14 mouse cellular contexts compared by ENCODE assay signal in genomic region chr12:83145074-83145473, GRCm38 (mm10).
DNase-seq lines count a peak whose midpoint lies in the region; ATAC-seq lines count a peak whose summit lies in the region.
"Had no signal": no experiment of that assay in that cellular context is flagged by ENCODE, and none has a peak within 500 bp of the region (broad histone marks: within the 10 kb centered on the region; RNA-seq: fewer than 3 reads in every experiment).

No protein-coding gene starts in this region.

- peak; percentile 20 for DNase-seq in forebrain, embryonic 14.5 days (ENCODE audit: low spot score)
- no peak for DNase-seq in forebrain, embryonic 10.5 days (ENCODE audit: extremely low spot score, low spot score)
- no peak for DNase-seq in midbrain, embryonic 10.5 days (ENCODE audit: low spot score)
- DNase-seq in midbrain, embryonic 14.5 days, result no peak
- DNase-seq in gastrocnemius, postnatal 14 days, result peak; percentile 61
- peak; percentile 65 to 69 for DNase-seq in heart, postnatal 10 days
- no peak for DNase-seq in frontal cortex, postnatal 10 days (ENCODE audit: low spot score in 2 of 2)
- DNase-seq in kidney, postnatal 36 days, result no peak
- DNase-seq: B cell, adult 2 months; kidney, postnatal 25 days; lung, adult 2 months; thymus, postnatal 36 days had no signal

- 82% methylated on average over 3 of the region's 3 CpGs for WGBS in forebrain, embryonic 14.5 days
- WGBS in forebrain, embryonic 10.5 days, result 96% methylated on average over 3 of the region's 3 CpGs
- 94% methylated on average over 3 of the region's 3 CpGs for WGBS in midbrain, embryonic 10.5 days
- 80% methylated on average over 3 of the region's 3 CpGs for WGBS in midbrain, embryonic 14.5 days

- no peak overlapping the region for H3K4me2 ChIP-seq in forebrain, embryonic 14.5 days (ENCODE audit: low read length)
- H3K4me2 ChIP-seq in midbrain, embryonic 14.5 days (ENCODE audit: low read length), result no peak overlapping the region
- H3K4me2 ChIP-seq: intestine, embryonic 15.5 days had no signal

- H3K27ac ChIP-seq in forebrain, embryonic 14.5 days (ENCODE audit: low read depth, low read length), result no peak overlapping the region
- no peak overlapping the region for H3K27ac ChIP-seq in forebrain, embryonic 10.5 days
- H3K27ac ChIP-seq in midbrain, embryonic 10.5 days (replicated peaks), result peak overlapping the region; percentile 52; the same call in 1 of the 2 replicates
- H3K27ac ChIP-seq in midbrain, embryonic 14.5 days (replicated peaks; ENCODE audit: low read depth, low read length), result no peak overlapping the region
- H3K27ac ChIP-seq: intestine, embryonic 15.5 days; stomach, postnatal 0 days had no signal

- H3K4me3 ChIP-seq in forebrain, embryonic 14.5 days (ENCODE audit: low read depth, low read length), result no peak overlapping the region
- no peak overlapping the region for H3K4me3 ChIP-seq in forebrain, embryonic 10.5 days
- H3K4me3 ChIP-seq in midbrain, embryonic 10.5 days, result no peak overlapping the region
- H3K4me3 ChIP-seq in midbrain, embryonic 14.5 days (replicated peaks; ENCODE audit: low read depth, low read length), result no peak overlapping the region
- H3K4me3 ChIP-seq: intestine, embryonic 15.5 days had no signal

- H3K9ac ChIP-seq in forebrain, embryonic 14.5 days (ENCODE audit: low read length), result no peak overlapping the region
- no peak overlapping the region for H3K9ac ChIP-seq in midbrain, embryonic 14.5 days (replicated peaks; ENCODE audit: low read length)
- H3K9ac ChIP-seq: intestine, embryonic 15.5 days had no signal

- intact Hi-C loops in gastrocnemius, postnatal 14 days (cut with DNase I; ENCODE audit: low total_unique reads), result no loop called here
- intact Hi-C loops in heart, postnatal 10 days (cut with DNase I), result no loop called here

- H3K4me1 ChIP-seq in forebrain, embryonic 14.5 days (ENCODE audit: control insufficient read depth, insufficient read depth, low read length), result no peaks in the 10 kb centered on the region
- peaks cover 4% of the 10 kb centered on the region; the same call in 1 of the 2 replicates for H3K4me1 ChIP-seq in forebrain, embryonic 10.5 days
- H3K4me1 ChIP-seq in midbrain, embryonic 10.5 days, result peaks cover 23% of the 10 kb centered on the region
- no peaks in the 10 kb centered on the region for H3K4me1 ChIP-seq in midbrain, embryonic 14.5 days (ENCODE audit: control insufficient read depth, insufficient read depth, low read length)
- H3K4me1 ChIP-seq: intestine, embryonic 15.5 days had no signal

- H3K27me3 ChIP-seq in forebrain, embryonic 14.5 days (replicated peaks; ENCODE audit: control insufficient read depth, insufficient read depth, low read length), result no peaks in the 10 kb centered on the region
- H3K27me3 ChIP-seq in forebrain, embryonic 10.5 days (ENCODE audit: poor library complexity, severe bottlenecking), result no peaks in the 10 kb centered on the region
- H3K27me3 ChIP-seq in midbrain, embryonic 10.5 days (ENCODE audit: low read depth, poor library complexity, severe bottlenecking), result no peaks in the 10 kb centered on the region
- no peaks in the 10 kb centered on the region for H3K27me3 ChIP-seq in midbrain, embryonic 14.5 days (ENCODE audit: control insufficient read depth, insufficient read depth, low read length)
- H3K27me3 ChIP-seq: intestine, embryonic 15.5 days had no signal

- no peak for ATAC-seq in forebrain, embryonic 14.5 days
- no peak for ATAC-seq in midbrain, embryonic 14.5 days (ENCODE audit: low FRiP score, low TSS enrichment)
- ATAC-seq: intestine, embryonic 15.5 days had no signal

- no peaks in the 10 kb centered on the region for H3K36me3 ChIP-seq in forebrain, embryonic 14.5 days (ENCODE audit: control insufficient read depth, insufficient read depth, low read length)
- H3K36me3 ChIP-seq in forebrain, embryonic 10.5 days (replicated peaks), result no peaks in the 10 kb centered on the region
- no peaks in the 10 kb centered on the region for H3K36me3 ChIP-seq in midbrain, embryonic 10.5 days
- no peaks in the 10 kb centered on the region for H3K36me3 ChIP-seq in midbrain, embryonic 14.5 days (ENCODE audit: control insufficient read depth, insufficient read depth, low read length)
- H3K36me3 ChIP-seq: intestine, embryonic 15.5 days had no signal

- no peaks in the 10 kb centered on the region for H3K9me3 ChIP-seq in forebrain, embryonic 14.5 days (replicated peaks; ENCODE audit: control insufficient read depth, low read length)
- no peaks in the 10 kb centered on the region for H3K9me3 ChIP-seq in forebrain, embryonic 10.5 days
- no peaks in the 10 kb centered on the region for H3K9me3 ChIP-seq in midbrain, embryonic 10.5 days (replicated peaks)
- no peaks in the 10 kb centered on the region for H3K9me3 ChIP-seq in midbrain, embryonic 14.5 days (ENCODE audit: control insufficient read depth, low read length)
- H3K9me3 ChIP-seq: intestine, embryonic 15.5 days had no signal

Comparison
In these comparisons a context has a peak if more than half of its experiments do, and no peak if none do; other contexts are left out.
1. DNase-seq: peak in forebrain, embryonic 14.5 days (single experiment), gastrocnemius, postnatal 14 days (single experiment) and heart, postnatal 10 days (2 of 2); none in forebrain, embryonic 10.5 days (single experiment), midbrain, embryonic 10.5 days (single experiment), midbrain, embryonic 14.5 days (single experiment), frontal cortex, postnatal 10 days (0 of 2) and kidney, postnatal 36 days (0 of 2).